Mouse (Mus musculus) intestine, embryonic 16.5 days (tissue): ENCODE results near the gene Mtor. TPM values are rescaled to one million over a fixed set of nuclear protein-coding genes. Genes with fewer than 3 reads are reported as not detected.

Experiments used
- ATAC-seq: fragments of 200-750 bp; cut with Nextera tagmentation; 2 replicates; pipeline ENCODE4 v1.8.0; 2017; ENCODE audit warnings: moderate TSS enrichment, moderate library complexity
- H3K27ac ChIP-seq: fragments of 300-500 bp; sonication (generic); 2 replicates; pipeline ENCODE4 v1.5.1; 2014; ENCODE audit warnings: mild to moderate bottlenecking, low read length
- H3K27me3 ChIP-seq: fragments of 300-500 bp; sonication (generic); replicated peaks from 2 replicates; pipeline ENCODE4 v1.6.1; 2014; ENCODE audit warnings: low read length, control low read depth, mixed read lengths; ENCODE audit not compliant: control insufficient read depth, insufficient read depth
- H3K36me3 ChIP-seq: fragments of 300-500 bp; sonication (generic); 2 replicates; pipeline ENCODE4 v1.6.1; 2014; ENCODE audit warnings: low read length, control low read depth; ENCODE audit not compliant: control insufficient read depth, insufficient read depth
- H3K4me1 ChIP-seq: fragments of 300-500 bp; sonication (generic); 2 replicates; pipeline ENCODE4 v1.6.1; 2014; ENCODE audit warnings: low read length, control low read depth, mixed read lengths; ENCODE audit not compliant: control insufficient read depth, insufficient read depth
- H3K4me2 ChIP-seq: fragments of 300-500 bp; sonication (generic); 2 replicates; pipeline ENCODE4 v1.6.1; 2014; ENCODE audit warnings: low read depth, low read length, control low read depth
- H3K4me3 ChIP-seq: fragments of 300-500 bp; sonication (generic); 2 replicates; pipeline ENCODE4 v1.5.1; 2014; ENCODE audit warnings: mild to moderate bottlenecking, low read length
- H3K9ac ChIP-seq: fragments of 300-500 bp; sonication (generic); 2 replicates; pipeline ENCODE4 v1.6.1; 2014; ENCODE audit warnings: low read depth, low read length
- H3K9me3 ChIP-seq: fragments of 300-500 bp; sonication (generic); 2 replicates; pipeline ENCODE4 v1.6.1; 2016; ENCODE audit warnings: low read length, control low read depth; ENCODE audit not compliant: control insufficient read depth
- WGBS: fragments of 180-500 bp; shearing (Covaris S2); extraction: QIAGEN DNeasy Blood & Tissue Kit; methylation state at CpG from one replicate; pipeline ENCODE4 v1.1.7; 2014; 5-methylcytosine and 5-hydroxymethylcytosine counted together
- polyA plus RNA-seq: library from polyadenylated mRNA; unstranded; fragments of >200 nt; fragmentation: Nextera tagmentation; extraction: Ambion mirVana; gene quantifications from 2 replicates; pipeline ENCODE4 v1.2.1, GENCODE M21; 2015

The Mtor gene
- polyA plus RNA-seq, 1 experiment from 2014 or later = 10.9 TPM

- peaks cover 23% of the 10 kb centered on the region; the same call in 1 of the 2 replicates for H3K36me3 ChIP-seq
- 80% methylated on average over 4 of the region's 4 CpGs for WGBS
Observed at GRCm38 (mm10) chr4:148461772-148462171, 13.4 kb downstream of the Mtor start.

DNA sequence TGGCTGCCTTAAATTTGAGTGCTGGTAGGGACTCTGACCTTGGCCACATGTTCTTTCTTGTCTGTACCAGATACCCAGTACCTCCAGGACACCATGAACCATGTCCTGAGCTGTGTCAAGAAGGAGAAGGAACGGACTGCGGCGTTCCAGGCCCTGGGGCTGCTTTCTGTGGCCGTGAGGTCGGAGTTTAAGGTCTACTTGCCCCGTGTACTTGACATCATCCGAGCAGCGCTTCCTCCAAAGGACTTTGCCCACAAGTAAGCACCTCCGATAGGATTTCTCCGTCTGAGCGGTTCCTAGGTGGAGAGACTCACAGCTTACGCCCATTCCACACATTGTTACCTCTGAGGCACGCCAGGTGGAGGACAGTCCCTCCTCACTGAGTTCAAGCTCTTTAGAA lies 14.3 kb downstream of the Mtor start:
- Histone ChIP-seq H3K27ac (no peak overlapping the region), H3K9me3 (no peaks in the 10 kb centered on the region), H3K36me3 (peaks cover 20% of the 10 kb centered on the region; the same call in 1 of the 2 replicates), H3K4me1 (no peaks in the 10 kb centered on the region), H3K9ac (no peak overlapping the region), H3K27me3 (no peaks in the 10 kb centered on the region), H3K4me2 (no peak overlapping the region), H3K4me3 (no peak overlapping the region)
- ATAC-seq = no peak
- WGBS = 96% methylated on average over 13 of the region's 13 CpGs

More at GRCm38 (mm10) chr4:148461772-148462171, 13.4 kb downstream of the Mtor start:
- Histone ChIP-seq H3K27me3 (no peaks in the 10 kb centered on the region), H3K27ac (no peak overlapping the region), H3K9me3 (no peaks in the 10 kb centered on the region), H3K4me2 (no peak overlapping the region), H3K4me3 (no peak overlapping the region), H3K9ac (no peak overlapping the region), H3K4me1 (no peaks in the 10 kb centered on the region)
- no peak for ATAC-seq

DNA sequence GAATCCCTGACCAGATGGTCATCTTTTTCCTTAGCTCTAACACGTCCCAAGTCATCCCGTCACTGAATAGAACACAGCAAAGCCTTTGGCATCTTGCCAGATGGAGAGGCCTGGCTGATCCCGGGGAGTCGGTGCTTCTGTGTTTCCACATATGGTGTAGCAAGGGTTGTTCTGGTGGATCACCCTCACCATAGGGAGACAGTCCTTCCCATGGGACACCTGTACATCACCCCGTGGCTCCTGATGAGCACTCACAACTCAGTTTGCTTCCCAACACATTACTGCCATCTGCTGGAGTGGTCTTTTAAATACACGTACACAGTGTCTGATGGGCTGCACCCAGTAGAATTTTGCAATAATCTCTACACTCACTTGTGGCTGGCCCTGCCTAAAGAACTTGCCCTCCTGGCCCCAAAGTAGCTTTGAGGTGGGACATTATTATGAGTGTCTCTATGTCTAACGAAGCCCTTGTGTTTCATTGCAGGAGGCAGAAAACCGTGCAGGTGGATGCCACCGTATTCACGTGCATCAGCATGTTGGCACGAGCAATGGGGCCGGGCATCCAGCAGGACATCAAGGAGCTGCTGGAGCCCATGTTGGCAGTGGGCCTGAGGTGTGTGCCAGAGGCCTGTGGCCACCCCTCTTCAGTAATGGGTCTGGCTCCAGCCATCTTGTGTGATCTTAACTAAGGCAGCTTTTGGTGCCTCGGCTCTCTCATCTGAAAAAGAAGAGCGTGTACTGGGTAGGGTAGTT lies 15.0 kb downstream of the Mtor start:
- Histone ChIP-seq H3K4me1 (no peaks in the 10 kb centered on the region), H3K4me3 (no peak overlapping the region), H3K27ac (no peak overlapping the region), H3K9ac (no peak overlapping the region), H3K4me2 (no peak overlapping the region), H3K36me3 (peaks cover 18% of the 10 kb centered on the region; the same call in 1 of the 2 replicates), H3K9me3 (no peaks in the 10 kb centered on the region), H3K27me3 (no peaks in the 10 kb centered on the region)
- ATAC-seq = peak; percentile 42
- 70% methylated on average over 14 of the region's 14 CpGs for whole genome bisulfite sequencing

DNA sequence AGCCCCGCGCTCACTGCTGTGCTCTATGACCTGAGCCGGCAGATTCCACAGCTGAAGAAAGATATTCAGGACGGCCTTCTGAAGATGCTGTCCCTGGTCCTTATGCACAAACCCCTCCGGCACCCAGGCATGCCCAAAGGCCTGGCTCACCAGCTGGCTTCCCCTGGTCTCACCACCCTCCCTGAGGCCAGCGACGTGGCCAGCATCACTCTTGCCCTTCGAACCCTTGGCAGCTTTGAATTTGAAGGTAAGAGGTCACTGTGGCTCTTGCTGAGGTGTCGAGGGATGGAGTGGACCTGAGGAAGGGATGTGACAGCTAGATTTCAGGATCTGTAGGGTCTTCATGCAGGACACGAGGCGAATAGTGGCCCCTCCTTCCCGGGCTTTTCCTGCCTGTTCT lies 15.9 kb downstream of the Mtor start:
- WGBS = 88% methylated on average over 12 of the region's 12 CpGs
- no peak for ATAC-seq
- peaks cover 17% of the 10 kb centered on the region; the same call in 1 of the 2 replicates for H3K36me3 ChIP-seq

DNA sequence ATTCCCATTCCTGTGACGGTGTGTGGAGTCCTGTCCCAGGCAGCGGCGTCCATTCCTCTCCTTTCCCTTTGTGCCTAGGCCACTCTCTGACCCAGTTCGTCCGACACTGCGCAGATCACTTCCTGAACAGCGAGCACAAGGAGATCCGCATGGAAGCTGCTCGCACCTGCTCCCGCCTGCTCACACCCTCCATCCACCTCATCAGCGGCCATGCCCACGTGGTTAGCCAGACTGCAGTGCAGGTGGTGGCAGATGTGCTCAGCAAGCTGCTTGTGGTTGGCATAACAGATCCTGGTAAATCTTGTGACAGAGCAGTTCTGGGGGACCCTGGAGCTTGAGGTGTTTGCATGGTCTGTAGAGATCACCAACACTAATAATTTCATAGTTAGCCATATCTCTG lies 16.5 kb downstream of the Mtor start:
- Histone ChIP-seq H3K36me3 (peaks cover 17% of the 10 kb centered on the region; the same call in 1 of the 2 replicates), H3K27me3 (no peaks in the 10 kb centered on the region), H3K9me3 (no peaks in the 10 kb centered on the region), H3K9ac (no peak overlapping the region), H3K4me1 (no peaks in the 10 kb centered on the region), H3K27ac (no peak overlapping the region), H3K4me2 (no peak overlapping the region), H3K4me3 (no peak overlapping the region)
- WGBS = 94% methylated on average over 12 of the region's 12 CpGs
- ATAC-seq = no peak

More for the DNA sequence above, 15.9 kb downstream of the Mtor start:
- H3K9me3 ChIP-seq = no peaks in the 10 kb centered on the region
- H3K4me2 ChIP-seq = no peak overlapping the region
- no peaks in the 10 kb centered on the region for H3K27me3 ChIP-seq
- no peak overlapping the region for H3K4me3 ChIP-seq
- no peak overlapping the region for H3K27ac ChIP-seq
- no peak overlapping the region for H3K9ac ChIP-seq
- H3K4me1 ChIP-seq = no peaks in the 10 kb centered on the region

DNA sequence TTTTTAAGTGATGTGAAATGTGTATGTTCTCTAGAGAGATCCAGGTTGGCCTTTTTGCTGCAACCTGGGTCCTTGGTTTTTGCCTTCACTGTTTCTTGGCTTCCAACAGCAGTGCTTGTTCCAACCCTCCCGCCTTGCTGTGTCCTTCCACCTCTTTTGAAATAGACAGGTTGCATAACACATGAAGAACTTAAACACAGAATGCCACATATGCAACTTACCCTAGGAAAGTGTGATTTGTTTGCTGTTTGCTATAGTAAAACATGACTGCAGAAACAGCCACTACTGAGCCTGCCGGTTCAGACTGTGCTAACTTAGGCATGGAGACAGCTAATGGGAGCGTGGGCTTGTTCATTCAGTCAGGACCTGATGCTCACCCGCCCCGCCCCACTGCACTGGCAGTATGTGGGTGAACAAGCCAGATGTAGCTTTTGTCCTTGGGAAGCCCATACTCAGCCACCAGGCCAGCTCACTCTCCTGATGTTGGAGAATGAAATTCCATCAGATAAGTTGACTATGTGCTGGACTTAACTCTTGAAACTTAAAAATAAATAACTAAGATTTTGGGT lies 18.2 kb downstream of the Mtor start:
- Histone ChIP-seq H3K9me3 (no peaks in the 10 kb centered on the region), H3K4me1 (no peaks in the 10 kb centered on the region), H3K9ac (no peak overlapping the region), H3K27me3 (no peaks in the 10 kb centered on the region), H3K4me3 (no peak overlapping the region), H3K27ac (no peak overlapping the region), H3K4me2 (no peak overlapping the region), H3K36me3 (peaks cover 19% of the 10 kb centered on the region)
- WGBS = 93% methylated on average over 5 of the region's 5 CpGs
- ATAC-seq = no peak

DNA sequence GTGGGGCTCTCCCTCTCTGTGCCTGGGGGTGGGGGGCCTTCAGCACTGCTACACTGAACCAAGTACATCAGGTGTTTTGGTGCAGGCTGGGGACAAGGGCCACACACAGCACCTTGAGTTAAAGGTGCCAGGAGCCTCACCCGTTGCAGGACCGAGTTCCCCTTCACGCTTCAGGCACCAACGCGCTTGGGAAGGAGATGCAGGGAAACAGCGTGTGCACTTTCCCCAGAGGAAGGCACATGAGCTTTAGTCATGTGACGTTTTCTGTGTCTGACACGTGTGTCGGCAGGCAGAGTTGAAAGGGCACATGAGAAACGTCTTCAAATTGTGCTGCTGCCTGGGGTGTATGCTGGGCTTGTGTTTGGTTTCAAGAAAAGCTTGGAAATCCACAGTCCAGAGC lies 20.0 kb downstream of the Mtor start:
- ATAC-seq = no peak
- Histone ChIP-seq H3K9ac (no peak overlapping the region), H3K27ac (no peak overlapping the region), H3K27me3 (no peaks in the 10 kb centered on the region), H3K9me3 (no peaks in the 10 kb centered on the region), H3K4me1 (no peaks in the 10 kb centered on the region), H3K4me3 (no peak overlapping the region), H3K4me2 (no peak overlapping the region), H3K36me3 (peaks cover 19% of the 10 kb centered on the region)
- 90% methylated on average over 10 of the region's 10 CpGs for WGBS

DNA sequence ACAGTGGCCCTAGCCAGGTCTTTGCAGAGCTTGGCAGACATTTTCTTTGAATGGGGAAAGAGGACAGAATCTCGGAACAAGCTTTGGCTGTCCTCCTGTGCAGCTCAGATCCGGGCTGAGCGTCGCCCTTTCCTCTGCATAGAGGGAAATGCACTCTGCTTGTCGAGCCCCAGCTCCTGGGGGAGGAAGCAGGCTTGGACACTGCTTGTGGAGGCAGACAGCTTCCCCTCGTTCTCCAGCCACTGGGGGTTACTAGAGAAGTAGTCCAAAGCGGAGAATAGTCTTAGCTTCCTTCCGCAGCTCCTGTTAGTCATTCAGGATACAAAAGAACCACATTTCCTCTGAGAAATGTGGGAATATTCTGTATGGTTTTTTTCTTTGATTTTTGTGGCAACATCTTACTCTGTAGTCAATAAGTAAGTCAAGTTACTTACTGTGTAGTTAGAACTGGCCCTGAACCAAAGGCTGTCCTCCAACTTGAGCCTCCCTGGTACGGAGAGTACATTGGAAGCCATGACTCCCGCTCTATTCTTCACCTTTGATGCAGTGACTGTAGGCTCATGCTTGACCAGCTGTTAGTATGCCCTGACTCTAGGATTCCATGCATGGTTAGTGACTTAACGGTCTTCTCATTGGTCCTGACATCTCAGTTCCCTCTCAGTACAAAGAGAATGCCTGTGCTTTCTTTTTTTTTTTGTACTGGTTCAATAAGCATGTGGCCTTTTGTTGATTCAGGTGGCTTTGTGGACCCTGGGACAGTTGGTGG lies 21.3 kb downstream of the Mtor start:
- Histone ChIP-seq H3K4me1 (no peaks in the 10 kb centered on the region), H3K4me2 (no peak overlapping the region), H3K9ac (no peak overlapping the region), H3K27ac (no peak overlapping the region), H3K27me3 (no peaks in the 10 kb centered on the region), H3K36me3 (peaks cover 13% of the 10 kb centered on the region), H3K4me3 (no peak overlapping the region), H3K9me3 (no peaks in the 10 kb centered on the region)
- WGBS = 94% methylated on average over 11 of the region's 11 CpGs
- ATAC-seq = no peak

- no peaks in the 10 kb centered on the region for H3K4me1 ChIP-seq
- H3K9ac ChIP-seq = no peak overlapping the region
- no peak overlapping the region for H3K27ac ChIP-seq
- H3K4me2 ChIP-seq = no peak overlapping the region
- ATAC-seq = no peak
- peaks cover 15% of the 10 kb centered on the region for H3K36me3 ChIP-seq
- WGBS = 84% methylated on average over 10 of the region's 10 CpGs
- H3K27me3 ChIP-seq = no peaks in the 10 kb centered on the region
- H3K9me3 ChIP-seq = no peaks in the 10 kb centered on the region
- H3K4me3 ChIP-seq = no peak overlapping the region
Observed at GRCm38 (mm10) chr4:148471363-148471806, 23.0 kb downstream of the Mtor start.
